Mouse (Mus musculus): ENCODE results near the gene Acad9. TPM values are rescaled to one million over a fixed set of nuclear protein-coding genes. Genes with fewer than 3 reads are reported as not detected.
A peak's percentile ranks its signal among the peaks of the same experiment; 100 is the strongest.
"Not testable (repeated sequence)": the region's sequence is repeated elsewhere in the genome, so short reads cannot be mapped to it uniquely, and the experiment has no call there.

The Acad9 gene
- total RNA-seq, 2 experiments from 2014 or later = 48.9 to 50.7 TPM

GRCm38 (mm10) chr3:36085394-36085793 is 19.6 kb downstream of the Acad9 start:
- ATAC-seq (replicated peaks; ENCODE audit: poor library complexity) = no peak

GRCm38 (mm10) chr3:36087591-36087990 is 21.8 kb downstream of the Acad9 start:
- ATAC-seq (replicated peaks; ENCODE audit: poor library complexity) = no peak

- ATAC-seq (replicated peaks; ENCODE audit: poor library complexity) = 0 out of 2 replicates have a peak, but pooled peaks have one; percentile 34
These were observed 29.6 kb downstream of the Acad9 start for GRCm38 (mm10) chr3:36095371-36095770.

GRCm38 (mm10) chr3:36116076-36116475 is 50.3 kb downstream of the Acad9 start:
- ATAC-seq (replicated peaks; ENCODE audit: poor library complexity) = no peak

GRCm38 (mm10) chr3:36119684-36120548 is 54.1 kb downstream of the Acad9 start:
- ATAC-seq (replicated peaks; ENCODE audit: poor library complexity) = no peak

GRCm38 (mm10) chr3:36126176-36126575 is 60.4 kb downstream of the Acad9 start:
- not testable (repeated sequence) for ATAC-seq (replicated peaks; ENCODE audit: poor library complexity)

- ATAC-seq (replicated peaks; ENCODE audit: poor library complexity) = peak; percentile 76
These were observed 70.4 kb downstream of the Acad9 start for GRCm38 (mm10) chr3:36136152-36136551.

- peak; percentile 78 for ATAC-seq (replicated peaks; ENCODE audit: poor library complexity)
These were observed 71.8 kb downstream of the Acad9 start for GRCm38 (mm10) chr3:36137560-36137959.

- ATAC-seq (replicated peaks; ENCODE audit: poor library complexity) = no peak
These were observed 72.4 kb downstream of the Acad9 start for GRCm38 (mm10) chr3:36138171-36138660.

GRCm38 (mm10) chr3:36138996-36139395 is 73.2 kb downstream of the Acad9 start:
- no peak for ATAC-seq (replicated peaks; ENCODE audit: poor library complexity)

Other genes with a start within 250 kb of the Acad9 start
- 134 and 137 TPM in 2 replicates for gene Dcun1d1, start 128.5 kb upstream of the Acad9 start, total RNA-seq (2015)
- gene Dcun1d1, start 128.5 kb upstream of the Acad9 start, total RNA-seq (2017) = 145 and 219 TPM in 2 replicates
- gene Mccc1, start 65.3 kb upstream of the Acad9 start, total RNA-seq (2015) = 23.9 and 30.8 TPM in 2 replicates
- gene Mccc1, start 65.3 kb upstream of the Acad9 start, total RNA-seq (2017) = 12.8 and 17.8 TPM in 2 replicates
- not detected in 2 replicates for gene Ccdc144b, start 12.4 kb upstream of the Acad9 start, total RNA-seq (2015)
- gene Ccdc144b, start 12.4 kb upstream of the Acad9 start, total RNA-seq (2017) = not detected in 2 replicates
- gene D3Ertd254e, start 85.0 kb downstream of the Acad9 start, total RNA-seq (2015) = 5.8 and 6.2 TPM in 2 replicates
- 5.2 and 6.0 TPM in 2 replicates for gene D3Ertd254e, start 85.0 kb downstream of the Acad9 start, total RNA-seq (2017)
- not detected in 2 replicates for gene Qrfpr, start 156.3 kb downstream of the Acad9 start, total RNA-seq (2015)
- gene Qrfpr, start 156.3 kb downstream of the Acad9 start, total RNA-seq (2017) = not detected in 2 replicates